Mouse (Mus musculus) stomach, embryonic 14.5 days (tissue): ENCODE measurements around the gene Prss46. TPM values are rescaled to one million over a fixed set of nuclear protein-coding genes. Genes with fewer than 3 reads are reported as not detected.
A peak's percentile ranks its signal among the peaks of the same experiment; 100 is the strongest.

Experiments
- ATAC-seq: fragments of 200-750 bp; cut with Nextera tagmentation; 2 replicates; pipeline ENCODE4 v1.8.0; 2017; ENCODE audit warnings: low read depth, moderate TSS enrichment; ENCODE audit not compliant: insufficient number of reproducible peaks, insufficient read depth, low FRiP score
- H3K27ac ChIP-seq: fragments of 300-500 bp; sonication (generic); 2 replicates; pipeline ENCODE4 v1.5.1; 2014; ENCODE audit warnings: mild to moderate bottlenecking, low read length, moderate library complexity, mixed read lengths
- H3K27me3 ChIP-seq: fragments of 300-500 bp; sonication (generic); 2 replicates; pipeline ENCODE4 v1.6.1; 2014; ENCODE audit warnings: low read length, control low read depth, mixed read lengths; ENCODE audit not compliant: control insufficient read depth, insufficient read depth
- H3K36me3 ChIP-seq: fragments of 300-500 bp; sonication (generic); 2 replicates; pipeline ENCODE4 v1.6.1; 2014; ENCODE audit warnings: mild to moderate bottlenecking, control low read depth, low read length, moderate library complexity, mixed read lengths; ENCODE audit not compliant: control insufficient read depth, insufficient read depth
- H3K4me1 ChIP-seq: fragments of 300-500 bp; sonication (generic); 2 replicates; pipeline ENCODE4 v1.6.1; 2014; ENCODE audit warnings: low read length, control low read depth, mixed read lengths; ENCODE audit not compliant: control insufficient read depth, insufficient read depth
- H3K4me2 ChIP-seq: fragments of 300-500 bp; sonication (generic); replicated peaks from 2 replicates; pipeline ENCODE4 v1.6.1; 2014; ENCODE audit warnings: low read depth, low read length, control low read depth
- H3K4me3 ChIP-seq: fragments of 300-500 bp; sonication (generic); 2 replicates; pipeline ENCODE4 v1.5.1; 2014; ENCODE audit warnings: low read depth, low read length, control low read depth
- H3K9ac ChIP-seq: fragments of 300-500 bp; sonication (generic); replicated peaks from 2 replicates; pipeline ENCODE4 v1.6.1; 2014; ENCODE audit warnings: low read depth, mild to moderate bottlenecking, control low read depth, low read length, moderate library complexity, mixed read lengths
- H3K9me3 ChIP-seq: fragments of 300-500 bp; sonication (generic); 2 replicates; pipeline ENCODE4 v1.6.1; 2016; ENCODE audit warnings: low read depth, low read length, control low read depth; ENCODE audit not compliant: control insufficient read depth
- WGBS: fragments of 180-500 bp; shearing (Covaris S2); extraction: QIAGEN DNeasy Blood & Tissue Kit; methylation state at CpG from one replicate; pipeline ENCODE4 v1.1.7; 2014; 5-methylcytosine and 5-hydroxymethylcytosine counted together
- polyA plus RNA-seq: library from polyadenylated mRNA; unstranded; fragments of >200 nt; fragmentation: Nextera tagmentation; extraction: Ambion mirVana; gene quantifications from 2 replicates; pipeline ENCODE4 v1.2.1, GENCODE M21; 2014

Gene Prss46
- polyA plus RNA-seq, 1 experiment from 2014 or later: not detected

GRCm38 (mm10) chr9:110895507-110895906 is 51.2 kb downstream of the Prss46 start:
- 48% methylated on average over 5 of the region's 5 CpGs for WGBS
- no peak overlapping the region for H3K4me2 ChIP-seq

GRCm38 (mm10) chr9:110895994-110896393 is 51.7 kb downstream of the Prss46 start:
- H3K9ac ChIP-seq: no peak overlapping the region
- no peaks in the 10 kb centered on the region for H3K27me3 ChIP-seq
- H3K9me3 ChIP-seq: no peaks in the 10 kb centered on the region
- no peaks in the 10 kb centered on the region for H3K36me3 ChIP-seq
- no peak overlapping the region for H3K4me3 ChIP-seq
- no peak overlapping the region for H3K4me2 ChIP-seq
- no peak overlapping the region for H3K27ac ChIP-seq
- H3K4me1 ChIP-seq: no peaks in the 10 kb centered on the region
- no peak for ATAC-seq
- 17% methylated on average over 7 of the region's 7 CpGs for WGBS

More at GRCm38 (mm10) chr9:110895507-110895906, 51.2 kb downstream of the Prss46 start:
- Histone ChIP-seq H3K9ac (no peak overlapping the region), H3K4me3 (no peak overlapping the region), H3K36me3 (no peaks in the 10 kb centered on the region), H3K27ac (no peak overlapping the region), H3K27me3 (no peaks in the 10 kb centered on the region), H3K4me1 (no peaks in the 10 kb centered on the region), H3K9me3 (no peaks in the 10 kb centered on the region)
- ATAC-seq: no peak

- H3K4me1 ChIP-seq: no peaks in the 10 kb centered on the region
- no peak overlapping the region for H3K4me2 ChIP-seq
- H3K36me3 ChIP-seq: no peaks in the 10 kb centered on the region
- H3K27ac ChIP-seq: no peak overlapping the region
- ATAC-seq: peak; percentile 18; the same call in 1 of the 2 replicates
- H3K9me3 ChIP-seq: no peaks in the 10 kb centered on the region
- WGBS: 6% methylated on average over 6 of the region's 6 CpGs
- H3K4me3 ChIP-seq: no peak overlapping the region
- no peak overlapping the region for H3K9ac ChIP-seq
- H3K27me3 ChIP-seq: no peaks in the 10 kb centered on the region
These were observed 52.3 kb downstream of the Prss46 start for GRCm38 (mm10) chr9:110896595-110896994.

GRCm38 (mm10) chr9:110899451-110900008 is 55.2 kb downstream of the Prss46 start:
- Histone ChIP-seq H3K27me3 (no peaks in the 10 kb centered on the region), H3K4me3 (no peak overlapping the region), H3K36me3 (no peaks in the 10 kb centered on the region), H3K9me3 (no peaks in the 10 kb centered on the region), H3K4me2 (no peak overlapping the region), H3K4me1 (no peaks in the 10 kb centered on the region), H3K9ac (no peak overlapping the region), H3K27ac (no peak overlapping the region)
- ATAC-seq: no peak
- 42% methylated on average over 10 of the region's 10 CpGs for WGBS

GRCm38 (mm10) chr9:110901204-110901603 is 56.9 kb downstream of the Prss46 start:
- Histone ChIP-seq H3K4me1 (no peaks in the 10 kb centered on the region), H3K4me2 (no peak overlapping the region), H3K4me3 (no peak overlapping the region), H3K9me3 (no peaks in the 10 kb centered on the region), H3K27me3 (no peaks in the 10 kb centered on the region), H3K27ac (no peak overlapping the region), H3K9ac (no peak overlapping the region), H3K36me3 (no peaks in the 10 kb centered on the region)
- no peak for ATAC-seq
- WGBS: 90% methylated on average over 6 of the region's 6 CpGs

- Histone ChIP-seq H3K36me3 (no peaks in the 10 kb centered on the region), H3K4me3 (no peak overlapping the region), H3K9ac (no peak overlapping the region), H3K4me2 (no peak overlapping the region), H3K9me3 (no peaks in the 10 kb centered on the region), H3K27ac (no peak overlapping the region), H3K27me3 (no peaks in the 10 kb centered on the region), H3K4me1 (no peaks in the 10 kb centered on the region)
- WGBS: 81% methylated on average over 4 of the region's 4 CpGs
- no peak for ATAC-seq
These were observed 58.0 kb downstream of the Prss46 start for GRCm38 (mm10) chr9:110902271-110902670.

Other genes with a start within 250 kb of the Prss46 start
- 17.6 and 19.4 TPM in 2 replicates for gene Nradd, start 220.1 kb upstream of the Prss46 start, polyA plus RNA-seq
- gene Nbeal2, start 190.3 kb upstream of the Prss46 start, polyA plus RNA-seq: 4.3 and 4.5 TPM in 2 replicates
- 138 TPM in 2 replicates for gene Ccdc12, start 188.0 kb upstream of the Prss46 start, polyA plus RNA-seq
- gene Myl3, start 102.6 kb upstream of the Prss46 start, polyA plus RNA-seq: 0.72 and 1.0 TPM in 2 replicates
- gene Pth1r, start 97.4 kb upstream of the Prss46 start, polyA plus RNA-seq: 19.0 and 19.8 TPM in 2 replicates
- 0.16 TPM in 1 of 2 replicates, not detected in the other for gene Prss42, start 46.3 kb upstream of the Prss46 start, polyA plus RNA-seq
- gene Prss44, start 30.5 kb upstream of the Prss46 start, polyA plus RNA-seq: not detected in 2 replicates
- not detected in 2 replicates for gene Prss43, start 17.8 kb upstream of the Prss46 start, polyA plus RNA-seq
- gene Prss45, start 9.9 kb upstream of the Prss46 start, polyA plus RNA-seq: not detected in 2 replicates
- gene Prss50, start 13.5 kb downstream of the Prss46 start, polyA plus RNA-seq: 0.55 TPM in 1 of 2 replicates, not detected in the other
- 4.9 and 5.8 TPM in 2 replicates for gene Als2cl, start 35.4 kb downstream of the Prss46 start, polyA plus RNA-seq
- gene Tmie, start 35.6 kb downstream of the Prss46 start, polyA plus RNA-seq: 0.38 and 0.67 TPM in 2 replicates
- gene Fam240a, start 72.4 kb downstream of the Prss46 start, polyA plus RNA-seq: not detected in 2 replicates
- gene Tdgf1, start 101.7 kb downstream of the Prss46 start, polyA plus RNA-seq: not detected in 2 replicates
- gene Lrrc2, start 107.0 kb downstream of the Prss46 start, polyA plus RNA-seq: not detected in 2 replicates
- gene Rtp3, start 146.1 kb downstream of the Prss46 start, polyA plus RNA-seq: 0.38 TPM in 1 of 2 replicates, not detected in the other
- 2.2 and 3.1 TPM in 2 replicates for gene Ltf, start 174.8 kb downstream of the Prss46 start, polyA plus RNA-seq
- 1.0 and 2.2 TPM in 2 replicates for gene Ccrl2, start 213.0 kb downstream of the Prss46 start, polyA plus RNA-seq